Mouse (Mus musculus) heart, embryonic 11.5 days (tissue): ENCODE data around the gene Zcwpw1. TPM values are rescaled to one million over a fixed set of nuclear protein-coding genes. Genes with fewer than 3 reads are reported as not detected.
"Not testable (repeated sequence)": the region's sequence is repeated elsewhere in the genome, so short reads cannot be mapped to it uniquely, and the experiment has no call there.

Experiments used
- ATAC-seq: fragments of 200-750 bp; cut with Nextera tagmentation; replicated peaks from 2 replicates; pipeline ENCODE4 v1.8.0; 2017; ENCODE audit warnings: moderate library complexity; ENCODE audit not compliant: insufficient number of reproducible peaks, low FRiP score, low TSS enrichment
- H3K27ac ChIP-seq: fragments of 300-500 bp; sonication (generic); 2 replicates; pipeline ENCODE4 v1.5.1; 2014; ENCODE audit warnings: mild to moderate bottlenecking, low read depth, low read length
- H3K27me3 ChIP-seq: fragments of 300-500 bp; sonication (generic); 2 replicates; pipeline ENCODE4 v1.6.1; 2014; ENCODE audit warnings: mild to moderate bottlenecking, low read length, mixed read lengths; ENCODE audit not compliant: control insufficient read depth, insufficient read depth
- H3K36me3 ChIP-seq: fragments of 300-500 bp; sonication (generic); 2 replicates; pipeline ENCODE4 v1.6.1; 2014; ENCODE audit warnings: mild to moderate bottlenecking, low read length, moderate library complexity, mixed read lengths; ENCODE audit not compliant: control insufficient read depth, insufficient read depth
- H3K4me1 ChIP-seq: fragments of 300-500 bp; sonication (generic); 2 replicates; pipeline ENCODE4 v1.6.1; 2014; ENCODE audit warnings: low read length; ENCODE audit not compliant: control insufficient read depth, insufficient read depth
- H3K4me2 ChIP-seq: fragments of 300-500 bp; sonication (generic); 2 replicates; pipeline ENCODE4 v1.6.1; 2014; ENCODE audit warnings: mild to moderate bottlenecking, moderate library complexity
- H3K4me3 ChIP-seq: fragments of 300-500 bp; sonication (generic); 2 replicates; pipeline ENCODE4 v1.5.1; 2014; ENCODE audit warnings: low read depth, low read length
- H3K9ac ChIP-seq: fragments of 300-500 bp; sonication (generic); 2 replicates; pipeline ENCODE4 v1.6.1; 2014; ENCODE audit warnings: mild to moderate bottlenecking, low read depth, low read length, moderate library complexity
- H3K9me3 ChIP-seq: fragments of 300-500 bp; sonication (generic); replicated peaks from 2 replicates; pipeline ENCODE4 v1.6.1; 2016; ENCODE audit warnings: low read length; ENCODE audit not compliant: control insufficient read depth
- WGBS: fragments of 180-500 bp; shearing (Covaris S2); extraction: QIAGEN DNeasy Blood & Tissue Kit; methylation state at CpG from one replicate; pipeline ENCODE4 v1.1.7; 2014; ENCODE audit not compliant: insufficient replicate concordance; 5-methylcytosine and 5-hydroxymethylcytosine counted together
- polyA plus RNA-seq: library from polyadenylated mRNA; unstranded; fragments of >200 nt; fragmentation: Nextera tagmentation; extraction: Ambion mirVana; gene quantifications from 2 replicates; pipeline ENCODE4 v1.2.1, GENCODE M21; 2014

Zcwpw1 gene
- polyA plus RNA-seq, 1 experiment from 2014 or later: 13.7 TPM

DNA sequence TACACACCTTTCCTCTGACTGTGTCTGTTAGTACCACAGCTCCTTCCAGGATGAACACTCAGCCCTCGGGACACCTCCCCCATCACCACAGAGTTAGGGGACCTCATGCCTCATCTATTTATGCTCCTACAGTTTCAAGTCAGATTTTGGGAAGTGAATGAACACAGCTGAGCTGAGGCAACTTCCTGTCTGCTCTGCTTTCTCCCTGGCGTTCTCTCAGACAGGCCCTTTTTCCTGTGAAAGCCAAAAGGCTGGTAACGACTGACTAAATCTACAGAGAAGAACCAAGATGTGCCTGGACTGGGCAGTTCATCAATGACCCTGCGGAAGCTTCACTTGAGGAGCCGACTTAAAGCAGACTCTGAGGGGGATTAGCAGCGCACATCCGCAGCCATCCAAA, 42.6 kb downstream of the Zcwpw1 start:
- Histone ChIP-seq H3K9me3 (no peaks in the 10 kb centered on the region), H3K36me3 (no peaks in the 10 kb centered on the region), H3K4me2 (no peak overlapping the region), H3K9ac (no peak overlapping the region), H3K4me3 (no peak overlapping the region), H3K27me3 (no peaks in the 10 kb centered on the region), H3K4me1 (no peaks in the 10 kb centered on the region), H3K27ac (no peak overlapping the region)
- WGBS: 79% methylated on average over 7 of the region's 7 CpGs
- no peak for ATAC-seq

DNA sequence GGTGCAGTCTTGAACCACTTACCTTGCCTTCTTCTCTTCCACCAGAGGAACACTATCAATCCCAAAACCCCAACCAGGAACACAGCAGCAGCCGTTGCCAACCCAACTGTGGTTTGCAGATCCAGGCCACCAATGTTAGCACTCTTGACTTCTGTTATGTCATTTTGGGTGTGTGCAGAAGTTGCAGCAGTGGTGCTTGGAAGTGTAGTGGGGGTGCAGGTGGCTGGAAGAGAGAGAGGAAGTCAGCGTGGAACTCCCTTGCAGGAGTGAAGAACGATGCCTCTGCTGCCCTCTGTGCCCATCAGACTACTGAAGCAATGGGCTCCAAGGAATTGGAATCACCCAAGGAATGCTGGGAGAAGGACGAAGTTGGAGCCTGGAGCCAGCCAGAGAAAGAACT, 43.5 kb downstream of the Zcwpw1 start:
- Histone ChIP-seq H3K27me3 (no peaks in the 10 kb centered on the region), H3K9me3 (no peaks in the 10 kb centered on the region), H3K9ac (no peak overlapping the region), H3K27ac (no peak overlapping the region), H3K4me1 (no peaks in the 10 kb centered on the region), H3K4me3 (no peak overlapping the region), H3K4me2 (no peak overlapping the region), H3K36me3 (no peaks in the 10 kb centered on the region)
- no peak for ATAC-seq
- whole genome bisulfite sequencing: 84% methylated on average over 4 of the region's 4 CpGs

DNA sequence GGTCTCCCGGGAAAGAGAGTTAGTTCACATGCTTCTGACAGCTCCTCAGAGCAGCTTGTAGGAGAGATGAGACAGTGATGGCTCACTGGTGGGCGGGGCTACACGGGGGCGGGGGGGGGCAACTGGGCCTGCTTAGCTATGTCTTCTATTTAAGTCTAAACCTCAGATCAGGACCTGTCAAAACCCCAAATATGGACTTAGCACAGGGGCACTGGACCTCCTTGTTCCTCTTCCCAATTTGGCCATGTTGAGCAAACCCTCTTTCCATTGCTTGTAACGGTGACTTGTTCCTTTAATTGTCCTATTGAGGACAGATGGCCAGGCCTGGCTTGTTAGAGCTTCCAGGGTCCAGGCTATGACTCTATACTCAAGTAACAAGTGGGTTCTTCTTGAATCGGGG, 43.9 kb downstream of the Zcwpw1 start:
- Histone ChIP-seq H3K27ac (no peak overlapping the region), H3K4me3 (no peak overlapping the region), H3K36me3 (no peaks in the 10 kb centered on the region), H3K4me2 (no peak overlapping the region), H3K9me3 (no peaks in the 10 kb centered on the region), H3K9ac (no peak overlapping the region), H3K27me3 (no peaks in the 10 kb centered on the region), H3K4me1 (no peaks in the 10 kb centered on the region)
- ATAC-seq: no peak
- 67% methylated on average over 6 of the region's 6 CpGs for WGBS

DNA sequence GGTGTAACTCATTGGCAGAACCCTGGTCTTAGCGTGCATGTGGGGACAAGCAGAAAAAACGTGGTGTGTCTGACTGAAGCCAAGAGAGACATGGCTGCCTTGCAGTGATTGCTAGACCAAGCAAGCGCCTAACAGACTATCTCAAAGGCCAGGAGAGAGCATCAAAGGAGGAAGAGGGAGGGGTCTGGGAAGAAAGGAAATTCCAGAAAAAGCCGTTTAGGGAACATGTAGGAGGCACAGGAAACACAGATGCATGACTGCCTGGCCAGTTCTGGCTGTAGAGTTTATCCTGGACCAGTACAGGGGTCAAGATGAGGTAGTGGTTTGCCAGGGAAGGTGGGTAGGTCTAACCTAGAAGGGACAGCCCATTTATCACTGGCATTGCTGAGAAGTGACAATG, 45.9 kb downstream of the Zcwpw1 start:
- H3K4me2 ChIP-seq: no peak overlapping the region

DNA sequence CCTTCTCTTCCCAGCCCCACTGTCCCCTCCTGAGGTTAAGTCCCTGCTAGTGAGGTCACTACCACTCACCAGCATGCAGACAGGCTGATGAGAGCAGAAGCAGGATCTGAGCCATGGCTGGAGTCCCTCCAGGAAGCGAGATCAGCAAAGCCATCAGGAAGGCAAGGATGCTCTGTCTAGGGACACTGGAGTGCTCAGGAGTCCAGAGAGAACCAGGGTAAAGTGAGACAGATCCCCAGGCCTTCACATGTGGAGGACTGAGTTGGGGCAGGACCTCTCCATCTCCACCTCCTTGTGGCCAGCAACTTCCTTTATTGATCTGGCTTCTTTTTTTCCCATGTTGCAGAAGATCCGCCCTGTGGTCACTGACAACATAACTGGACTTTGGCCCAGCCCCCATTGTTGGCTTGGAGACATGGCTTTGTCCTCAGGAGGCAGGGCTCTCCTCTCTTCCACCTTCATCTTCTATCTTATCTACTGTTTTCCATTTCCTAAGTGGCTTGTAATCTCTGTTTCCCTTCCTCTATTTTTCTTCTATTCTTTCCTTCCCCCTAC, 48.4 kb downstream of the Zcwpw1 start, which contains the start of gene Pilra:
Pilra (minus strand) TSS at position 316 of the 555 bp plus-strand sequence.
- not testable (repeated sequence) for ATAC-seq, H3K27me3 ChIP-seq
- 42% methylated on average over 2 of the region's 2 CpGs for WGBS

More for the DNA sequence above, 45.9 kb downstream of the Zcwpw1 start:
- H3K27me3 ChIP-seq: no peaks in the 10 kb centered on the region
- no peak overlapping the region for H3K27ac ChIP-seq
- no peak overlapping the region for H3K9ac ChIP-seq
- no peaks in the 10 kb centered on the region for H3K9me3 ChIP-seq
- ATAC-seq: 0 out of 2 replicates have a peak, but pooled peaks have one; percentile 39
- H3K4me3 ChIP-seq: no peak overlapping the region
- WGBS: 35% methylated on average over 4 of the region's 4 CpGs
- H3K4me1 ChIP-seq: no peaks in the 10 kb centered on the region
- H3K36me3 ChIP-seq: no peaks in the 10 kb centered on the region

DNA sequence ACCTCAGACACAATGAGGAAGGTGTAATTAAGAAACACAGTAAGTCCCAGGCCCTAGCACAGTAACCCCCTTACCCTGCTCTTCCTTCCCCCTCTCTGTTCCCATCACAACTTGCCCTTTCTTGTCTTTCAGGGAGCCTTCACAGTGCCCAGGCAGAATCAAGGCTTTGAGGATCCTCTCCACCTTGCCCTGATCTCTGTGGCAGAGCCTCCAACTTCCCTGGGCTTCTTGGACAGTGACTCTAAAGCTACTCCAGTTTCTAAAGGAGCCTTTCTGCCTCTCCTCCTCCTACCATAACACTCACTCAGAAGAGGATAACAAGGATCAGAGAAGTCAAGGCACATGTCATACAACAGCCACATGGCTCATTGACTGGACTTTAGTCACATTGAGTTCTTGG, 49.0 kb downstream of the Zcwpw1 start:
- no peaks in the 10 kb centered on the region for H3K27me3 ChIP-seq
- H3K4me2 ChIP-seq: no peak overlapping the region
- no peaks in the 10 kb centered on the region for H3K9me3 ChIP-seq
- H3K9ac ChIP-seq: no peak overlapping the region
- H3K27ac ChIP-seq: no peak overlapping the region
- no peaks in the 10 kb centered on the region for H3K4me1 ChIP-seq
- no peaks in the 10 kb centered on the region for H3K36me3 ChIP-seq
- no peak overlapping the region for H3K4me3 ChIP-seq
- ATAC-seq: no peak

More for the DNA sequence above, 48.4 kb downstream of the Zcwpw1 start, which contains the start of gene Pilra:
- H3K36me3 ChIP-seq, H3K4me3 ChIP-seq, H3K4me2 ChIP-seq, H3K9ac ChIP-seq, H3K9me3 ChIP-seq, H3K27ac ChIP-seq, H3K4me1 ChIP-seq: not testable (repeated sequence)

DNA sequence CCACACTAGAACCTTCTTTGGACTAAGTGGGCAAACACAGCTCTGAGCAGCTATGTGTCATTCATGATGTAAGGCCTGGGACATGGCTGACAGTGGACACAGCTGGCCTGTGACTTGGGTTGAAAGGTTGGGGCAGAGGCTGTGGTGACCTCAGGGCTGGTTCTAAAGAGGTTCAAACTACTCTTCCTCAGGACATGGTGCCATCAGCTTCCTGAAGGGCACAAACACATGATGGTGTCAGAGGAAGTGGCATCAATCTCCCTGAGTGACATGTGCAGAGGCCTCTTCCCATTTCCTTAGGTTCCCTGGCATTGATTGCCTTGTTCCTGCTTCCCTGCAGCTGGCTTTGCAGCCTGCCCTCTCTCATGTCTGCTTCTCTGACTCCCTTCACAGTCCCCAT, 49.5 kb downstream of the Zcwpw1 start:
- H3K36me3 ChIP-seq, H3K4me1 ChIP-seq, ATAC-seq: not testable (repeated sequence)

DNA sequence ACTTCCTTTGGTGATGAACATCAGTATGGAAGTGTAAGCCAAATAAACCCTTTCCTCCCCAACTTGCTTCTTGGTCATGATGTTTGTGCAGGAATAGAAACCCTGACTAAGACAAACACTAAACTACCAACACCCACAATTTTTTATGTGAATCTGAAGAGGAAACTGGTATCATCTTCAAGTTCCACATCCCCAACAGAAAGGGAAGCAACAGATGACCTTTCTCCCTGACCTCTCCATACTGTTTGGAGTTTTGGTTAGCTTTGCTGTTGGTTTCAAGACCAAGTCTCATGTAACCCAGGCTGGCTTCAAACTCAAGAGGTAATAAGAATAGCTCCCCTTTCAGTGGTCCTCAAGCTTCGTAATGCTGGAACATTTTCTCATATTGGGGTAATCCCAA, 62.7 kb downstream of the Zcwpw1 start:
- not testable (repeated sequence) for H3K9ac ChIP-seq, H3K27ac ChIP-seq, H3K4me3 ChIP-seq, H3K36me3 ChIP-seq, H3K4me1 ChIP-seq, ATAC-seq, H3K4me2 ChIP-seq, H3K27me3 ChIP-seq, H3K9me3 ChIP-seq
- WGBS: 84% methylated on average over 1 of the region's 1 CpGs

More for the DNA sequence above, 49.5 kb downstream of the Zcwpw1 start:
- H3K9me3 ChIP-seq, H3K9ac ChIP-seq, H3K27me3 ChIP-seq, H3K27ac ChIP-seq, H3K4me2 ChIP-seq, H3K4me3 ChIP-seq: not testable (repeated sequence)

DNA sequence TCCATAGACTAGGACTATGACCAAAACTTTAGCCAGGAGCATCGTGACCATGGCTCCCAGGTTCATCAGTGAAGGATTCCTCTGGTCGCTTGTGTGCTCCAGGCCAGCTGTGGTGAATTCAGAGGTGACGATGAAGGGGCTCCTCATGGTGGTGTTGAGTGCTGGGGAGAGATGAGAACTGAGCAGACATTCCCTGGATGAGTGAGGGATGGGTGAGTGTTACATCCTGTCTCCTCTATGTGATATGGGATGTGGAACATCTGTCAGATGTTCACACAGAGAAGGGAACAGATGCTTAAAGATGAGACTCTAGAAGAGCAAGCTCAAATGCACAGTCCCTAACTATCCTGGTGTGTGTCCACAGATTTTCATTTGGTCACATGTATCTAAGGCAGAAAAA, 67.3 kb downstream of the Zcwpw1 start:
- not testable (repeated sequence) for ATAC-seq, H3K4me2 ChIP-seq, H3K4me1 ChIP-seq, H3K27ac ChIP-seq, H3K9me3 ChIP-seq, H3K36me3 ChIP-seq, H3K27me3 ChIP-seq, H3K4me3 ChIP-seq, H3K9ac ChIP-seq
- 69% methylated on average over 3 of the region's 3 CpGs for WGBS
